Mouse (Mus musculus) myocyte (in vitro differentiated cells): ENCODE data around the gene Pyroxd2.

Source experiments
- CEBPB ChIP-seq: IDR thresholded peaks from 2 replicates; pipeline ENCODE4 v1.6.1; 2011; ENCODE audit warnings: mild to moderate bottlenecking, moderate library complexity; ENCODE audit not compliant: poor library complexity, insufficient read depth, severe bottlenecking
- E2F4 ChIP-seq: IDR thresholded peaks from one replicate; pipeline ENCODE4 v1.6.1; 2011; ENCODE audit warnings: mild to moderate bottlenecking, control low read depth, moderate library complexity; ENCODE audit not compliant: insufficient read depth
- MAX ChIP-seq: IDR thresholded peaks from one replicate; pipeline ENCODE4 v1.6.1; 2011; ENCODE audit warnings: low read depth, mild to moderate bottlenecking, control low read depth
- MYOG ChIP-seq, 3 experiments: IDR thresholded peaks; one replicate each; pipeline ENCODE4 v1.6.1; 2011; ENCODE audit warnings: control low read depth in 2 of 3, low read depth in 2 of 3, mild to moderate bottlenecking in 2 of 3; ENCODE audit not compliant: insufficient read length in 2 of 3, control insufficient read depth in 1 of 3, insufficient read depth in 1 of 3
- POLR2A ChIP-seq: IDR thresholded peaks from one replicate; pipeline ENCODE4 v1.6.1; 2011; ENCODE audit warnings: low read depth, mild to moderate bottlenecking, control low read depth, moderate library complexity; ENCODE audit not compliant: insufficient read length
- POLR2AphosphoS2 ChIP-seq: IDR thresholded peaks from one replicate; pipeline ENCODE4 v1.6.1; 2011; ENCODE audit warnings: low read depth, control low read depth; ENCODE audit not compliant: insufficient read length
- REST ChIP-seq: IDR thresholded peaks from one replicate; pipeline ENCODE4 v1.6.1; 2011; ENCODE audit warnings: mild to moderate bottlenecking, control low read depth, moderate library complexity; ENCODE audit not compliant: insufficient read depth, insufficient read length
- SRF ChIP-seq: IDR thresholded peaks from one replicate; pipeline ENCODE4 v1.6.1; 2011; ENCODE audit warnings: low read depth; ENCODE audit not compliant: control insufficient read depth, insufficient read length
- TCF12 ChIP-seq: IDR thresholded peaks from one replicate; pipeline ENCODE4 v1.6.1; 2011; ENCODE audit warnings: mild to moderate bottlenecking, control low read depth; ENCODE audit not compliant: poor library complexity, insufficient read depth, severe bottlenecking
- TCF3 ChIP-seq: IDR thresholded peaks from one replicate; pipeline ENCODE4 v1.6.1; 2011; ENCODE audit warnings: low read depth, control low read depth; ENCODE audit not compliant: insufficient read length
- USF1 ChIP-seq: IDR thresholded peaks from one replicate; pipeline ENCODE4 v1.6.1; 2011; ENCODE audit warnings: low read depth, mild to moderate bottlenecking, control low read depth, moderate library complexity

DNA sequence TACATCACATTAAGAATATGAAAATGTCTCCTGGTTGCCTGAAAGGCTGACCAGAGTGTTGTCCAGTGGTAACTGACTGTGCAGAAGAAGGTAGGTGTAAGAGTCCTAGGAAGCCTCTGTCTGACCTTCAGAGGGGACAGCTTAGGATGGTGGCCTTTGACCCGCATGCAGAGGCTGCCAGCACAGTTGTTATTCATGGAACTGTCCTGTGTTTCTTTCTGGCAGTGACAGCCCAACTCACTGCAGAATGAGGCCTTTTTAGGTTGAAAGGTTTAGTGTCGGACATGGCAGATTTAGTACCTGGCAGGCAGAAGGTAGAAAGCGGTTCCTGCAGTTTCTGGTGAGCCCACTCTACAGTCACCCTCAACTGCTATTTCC, 26.6 kb downstream of the Pyroxd2 start:
- TF ChIP-seq CEBPB (no peak), POLR2AphosphoS2 (no peak), MAX (no peak), POLR2A (no peak), TCF12 (no peak), MYOG (IDR thresholded peaks at IDR 0.05; ENCODE audit: control insufficient read depth in 1 of 3, insufficient read depth in 1 of 3, insufficient read length in 2 of 3, low read depth in 2 of 3) (no peak), USF1 (no peak), REST (no peak), TCF3 (no peak), SRF (no peak), E2F4 (no peak)
